Comparison of ENCODE assay signal across 16 mouse cellular contexts in the genomic region with DNA sequence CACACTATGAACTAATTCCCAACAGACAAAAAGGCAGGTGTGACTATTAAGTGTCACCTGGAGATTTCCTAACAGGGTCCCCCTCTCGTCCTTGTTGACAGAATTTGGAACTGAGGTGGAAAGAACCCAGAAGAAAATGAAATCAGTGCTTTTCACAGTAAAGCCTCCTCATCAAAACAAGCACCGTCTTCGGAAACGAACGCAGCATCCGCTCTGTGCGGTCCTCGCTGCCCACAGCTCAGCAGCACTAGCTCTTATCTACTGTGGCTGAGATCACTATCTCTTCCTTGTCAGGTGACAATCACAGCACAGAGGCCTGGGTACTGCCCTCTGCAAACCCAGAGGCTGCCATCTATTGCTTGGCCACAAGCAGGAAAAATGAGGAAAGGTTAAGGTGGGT. TPM values are rescaled to one million over a fixed set of nuclear protein-coding genes. Genes with fewer than 3 reads are reported as not detected.
"Had no signal": no experiment of that assay in that cellular context is flagged by ENCODE, and none has a peak within 500 bp of the region (broad histone marks: within the 10 kb centered on the region; RNA-seq: fewer than 3 reads in every experiment).

No protein-coding gene starts in this region.

- H3K4me1 ChIP-seq: midbrain, embryonic 15.5 days had no signal

- H3K27ac ChIP-seq: kidney, postnatal 0 days; limb, embryonic 15.5 days; liver, embryonic 12.5 days; midbrain, embryonic 15.5 days; neural tube, embryonic 13.5 days; stomach, embryonic 15.5 days had no signal

- DNase-seq: kidney, adult 9 months; kidney, postnatal 36 days; layer of hippocampus, adult 9-11 months; layer of hippocampus, postnatal 36 days; lung, embryonic 14.5 days; lung, postnatal 10 days; right cerebral cortex, postnatal 14 days; thymus, adult 2 months had no signal

- H3K4me3 ChIP-seq: limb, embryonic 15.5 days; liver, embryonic 12.5 days; midbrain, embryonic 15.5 days; neural tube, embryonic 13.5 days; stomach, embryonic 15.5 days had no signal

RNA-seq across cellular contexts. Expression of gene Ccr10, which starts 20.9 kb away (rescaled TPM):
- total RNA-seq: layer of hippocampus, postnatal 36 days had no signal
- polyA plus RNA-seq: midbrain, embryonic 11.5 days had no signal

RNA-seq across cellular contexts. Expression of gene Tubg2, which starts 40.5 kb away (rescaled TPM):
- total RNA-seq: monocyte, adult 5-6 weeks had no signal
